Mouse (Mus musculus) kidney, adult 2 months (tissue): ENCODE results near the gene Ptgis.

Experiments used
- CTCF ChIP-seq: fragments of 200-500 bp; conservative IDR thresholded peaks from 2 replicates; pipeline ENCODE4 v1.5.1; 2011; ENCODE audit warnings: low read depth, mild to moderate bottlenecking, control low read depth, low read length, moderate library complexity, mixed read lengths; ENCODE audit not compliant: insufficient read depth, insufficient read length
- POLR2A ChIP-seq: fragments of 200-500 bp; IDR thresholded peaks from one replicate; pipeline ENCODE4 v1.6.1; 2011; ENCODE audit warnings: low read depth, low read length, control low read depth

DNA sequence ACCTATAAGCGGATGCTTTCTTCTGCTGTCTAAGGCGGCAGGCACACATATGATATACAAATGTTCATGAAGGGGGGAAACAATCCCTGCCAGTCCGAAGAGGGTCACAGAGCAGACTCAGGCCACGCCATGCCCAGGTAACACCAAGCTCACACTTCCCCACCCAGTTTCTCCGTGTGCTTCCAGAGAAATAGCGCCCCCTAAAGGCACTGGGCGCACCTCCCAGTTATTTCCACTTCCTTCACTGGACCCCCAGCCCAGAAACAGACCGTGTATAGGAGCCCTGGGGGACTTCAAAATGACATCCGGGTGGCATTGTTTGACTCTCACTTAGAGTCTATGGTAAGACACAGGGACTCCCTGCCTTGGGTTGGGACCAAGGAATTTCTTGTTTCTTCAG lies 3.2 kb downstream of the Ptgis start:
- TF ChIP-seq CTCF (peak; percentile 9; the same call in 1 of the 2 replicates), POLR2A (no peak)
